Mouse (Mus musculus): ENCODE measurements at regions not wholly inside any gene's neighbourhood (a gene's known extent, or its start where the extent isn't known, plus 50 kb on each side); places are given as distances from the start of the nearest gene placed in this dataset.

- 94% methylated on average over 1 of the region's 1 CpGs for WGBS
- no peaks in the 10 kb centered on the region for H3K4me1 ChIP-seq (replicated peaks; ENCODE audit: control insufficient read depth, insufficient read depth, low read length)
- H3K27me3 ChIP-seq (ENCODE audit: control insufficient read depth, insufficient read depth, low read length): no peaks in the 10 kb centered on the region
- TF ChIP-seq CTCF (IDR thresholded peaks at IDR 0.05; ENCODE audit: borderline replicate concordance, control insufficient read depth, extremely low read depth, insufficient read depth, low read length, poor library complexity) (no peak), POLR2A (IDR thresholded peaks at IDR 0.05; ENCODE audit: control insufficient read depth, extremely low read depth, insufficient read depth, low read length, poor library complexity) (no peak)
- no peak for DNase-seq
- no peak overlapping the region for H3K27ac ChIP-seq (ENCODE audit: control insufficient read depth, insufficient read depth, low read length)
- H3K4me3 ChIP-seq (ENCODE audit: control insufficient read depth, insufficient read depth, low read length): no peak overlapping the region
- H3K36me3 ChIP-seq (ENCODE audit: control insufficient read depth, insufficient read depth, low read length): no peaks in the 10 kb centered on the region
Measured at GRCm38 (mm10) chr1:4661761-4662160, 145.9 kb upstream of the Gm37988 start.

- H3K27ac ChIP-seq (ENCODE audit: control insufficient read depth, insufficient read depth, low read length): no peak overlapping the region
- H3K36me3 ChIP-seq (ENCODE audit: control insufficient read depth, insufficient read depth, low read length): no peaks in the 10 kb centered on the region
- H3K4me3 ChIP-seq (ENCODE audit: control insufficient read depth, insufficient read depth, low read length): no peak overlapping the region
- DNase-seq: no peak
- H3K4me1 ChIP-seq (replicated peaks; ENCODE audit: control insufficient read depth, insufficient read depth, low read length): no peaks in the 10 kb centered on the region
- no peaks in the 10 kb centered on the region for H3K27me3 ChIP-seq (ENCODE audit: control insufficient read depth, insufficient read depth, low read length)
- no peak for TF ChIP-seq POLR2A (IDR thresholded peaks at IDR 0.05; ENCODE audit: control insufficient read depth, extremely low read depth, insufficient read depth, low read length, poor library complexity)
- no peak for TF ChIP-seq CTCF (IDR thresholded peaks at IDR 0.05; ENCODE audit: borderline replicate concordance, control insufficient read depth, extremely low read depth, insufficient read depth, low read length, poor library complexity)
- 95% methylated on average over 1 of the region's 1 CpGs for WGBS
Measured at GRCm38 (mm10) chr1:4669732-4670131, 138.0 kb upstream of the Gm37988 start.

DNA sequence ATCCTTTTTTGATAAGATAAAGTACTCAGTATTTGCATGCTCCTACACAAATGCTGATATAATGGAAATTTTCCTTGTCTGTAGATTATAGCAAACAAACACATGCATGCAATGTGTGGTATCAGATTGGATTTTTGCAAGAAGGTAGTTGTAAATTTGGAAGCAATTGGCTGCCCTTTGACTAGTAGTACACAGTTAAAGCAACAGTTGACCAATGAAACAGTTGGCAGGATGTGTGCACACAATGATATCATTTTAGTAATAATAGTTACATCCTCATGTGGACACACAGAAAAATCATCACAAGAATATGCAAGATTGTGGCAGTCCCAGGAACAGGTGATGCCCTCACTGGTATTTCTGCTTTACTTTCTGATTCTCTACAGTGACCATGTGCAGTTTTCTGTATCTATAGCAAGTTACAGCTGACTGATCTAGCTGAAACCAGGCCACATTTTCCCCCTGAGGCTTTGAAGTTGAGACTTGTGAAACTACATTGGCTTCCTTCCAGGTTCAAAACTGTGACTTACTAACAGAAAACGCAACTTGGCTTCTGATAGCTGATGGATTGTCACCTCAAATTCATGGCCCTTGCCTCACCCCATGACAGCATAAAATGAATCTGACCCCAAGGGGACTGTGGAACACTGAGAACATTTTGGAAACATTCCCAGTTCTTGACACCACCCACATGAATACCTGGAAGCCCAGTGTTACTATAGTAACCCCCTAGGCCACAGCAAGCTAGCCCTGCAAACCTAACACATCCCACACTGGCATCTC lies 136.3 kb upstream of the Gm37988 start:
- no peak for DNase-seq
- 18% methylated on average over 1 of the region's 1 CpGs for WGBS
- H3K36me3 ChIP-seq (ENCODE audit: control insufficient read depth, insufficient read depth, low read length): no peaks in the 10 kb centered on the region
- H3K27me3 ChIP-seq (ENCODE audit: control insufficient read depth, insufficient read depth, low read length): no peaks in the 10 kb centered on the region
- no peak overlapping the region for H3K4me3 ChIP-seq (ENCODE audit: control insufficient read depth, insufficient read depth, low read length)
- no peak overlapping the region for H3K27ac ChIP-seq (ENCODE audit: control insufficient read depth, insufficient read depth, low read length)
- TF ChIP-seq POLR2A (IDR thresholded peaks at IDR 0.05; ENCODE audit: control insufficient read depth, extremely low read depth, insufficient read depth, low read length, poor library complexity) (no peak), CTCF (IDR thresholded peaks at IDR 0.05; ENCODE audit: borderline replicate concordance, control insufficient read depth, extremely low read depth, insufficient read depth, low read length, poor library complexity) (no peak)
- H3K4me1 ChIP-seq (replicated peaks; ENCODE audit: control insufficient read depth, insufficient read depth, low read length): no peaks in the 10 kb centered on the region

DNA sequence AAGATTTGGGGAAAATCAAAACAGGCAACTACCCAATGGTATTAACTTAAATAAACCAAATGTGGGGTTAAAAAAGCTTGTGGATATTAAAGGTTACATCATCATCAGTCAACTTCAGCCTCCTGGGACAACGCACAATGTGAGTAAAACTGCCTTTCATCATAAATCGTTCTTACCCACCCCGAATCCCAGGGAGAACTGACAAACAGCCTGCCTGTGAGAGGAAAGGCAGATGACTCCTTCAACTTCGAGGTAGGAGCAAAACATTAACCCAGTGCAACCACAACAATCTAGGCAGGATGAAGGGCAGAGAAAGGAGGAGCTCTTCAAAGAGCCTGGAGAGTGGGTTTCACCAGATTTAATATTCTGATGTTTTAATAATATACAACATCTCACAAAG lies 135.3 kb upstream of the Gm37988 start:
- Histone ChIP-seq H3K27me3 (ENCODE audit: control insufficient read depth, insufficient read depth, low read length) (no peaks in the 10 kb centered on the region), H3K36me3 (ENCODE audit: control insufficient read depth, insufficient read depth, low read length) (no peaks in the 10 kb centered on the region), H3K4me3 (ENCODE audit: control insufficient read depth, insufficient read depth, low read length) (no peak overlapping the region), H3K27ac (ENCODE audit: control insufficient read depth, insufficient read depth, low read length) (no peak overlapping the region), H3K4me1 (replicated peaks; ENCODE audit: control insufficient read depth, insufficient read depth, low read length) (no peaks in the 10 kb centered on the region)
- WGBS: 68% methylated on average over 4 of the region's 4 CpGs
- no peak for DNase-seq
- no peak for TF ChIP-seq POLR2A (IDR thresholded peaks at IDR 0.05; ENCODE audit: control insufficient read depth, extremely low read depth, insufficient read depth, low read length, poor library complexity)
- TF ChIP-seq CTCF (IDR thresholded peaks at IDR 0.05; ENCODE audit: borderline replicate concordance, control insufficient read depth, extremely low read depth, insufficient read depth, low read length, poor library complexity): no peak

DNA sequence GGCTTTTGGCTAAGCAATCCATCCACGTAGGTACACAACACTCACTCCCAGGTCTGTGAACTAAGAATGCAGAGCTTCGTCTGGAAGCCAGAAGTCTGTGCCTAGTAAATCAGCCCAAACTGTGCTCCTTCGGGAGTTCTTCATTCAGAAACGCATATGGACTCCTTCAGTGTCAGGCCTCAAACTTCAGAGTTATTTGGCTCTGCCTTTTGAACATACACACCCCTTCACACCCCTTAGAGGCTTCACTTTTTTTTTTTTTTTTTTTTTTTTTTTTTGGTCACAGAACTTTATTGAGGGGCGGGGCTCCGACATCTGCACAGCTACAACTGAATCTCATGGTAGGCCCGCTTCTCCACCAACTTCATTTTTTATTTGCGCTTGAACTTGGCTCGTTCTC lies 120.1 kb upstream of the Gm37988 start:
- TF ChIP-seq CTCF (IDR thresholded peaks at IDR 0.05; ENCODE audit: borderline replicate concordance, control insufficient read depth, extremely low read depth, insufficient read depth, low read length, poor library complexity) (no peak), POLR2A (IDR thresholded peaks at IDR 0.05; ENCODE audit: control insufficient read depth, extremely low read depth, insufficient read depth, low read length, poor library complexity) (no peak)
- H3K4me1 ChIP-seq (replicated peaks; ENCODE audit: control insufficient read depth, insufficient read depth, low read length): no peaks in the 10 kb centered on the region
- 96% methylated on average over 9 of the region's 9 CpGs for WGBS
- no peak overlapping the region for H3K27ac ChIP-seq (ENCODE audit: control insufficient read depth, insufficient read depth, low read length)
- H3K27me3 ChIP-seq (ENCODE audit: control insufficient read depth, insufficient read depth, low read length): no peaks in the 10 kb centered on the region
- no peaks in the 10 kb centered on the region for H3K36me3 ChIP-seq (ENCODE audit: control insufficient read depth, insufficient read depth, low read length)
- DNase-seq: no peak
- no peak overlapping the region for H3K4me3 ChIP-seq (ENCODE audit: control insufficient read depth, insufficient read depth, low read length)

DNA sequence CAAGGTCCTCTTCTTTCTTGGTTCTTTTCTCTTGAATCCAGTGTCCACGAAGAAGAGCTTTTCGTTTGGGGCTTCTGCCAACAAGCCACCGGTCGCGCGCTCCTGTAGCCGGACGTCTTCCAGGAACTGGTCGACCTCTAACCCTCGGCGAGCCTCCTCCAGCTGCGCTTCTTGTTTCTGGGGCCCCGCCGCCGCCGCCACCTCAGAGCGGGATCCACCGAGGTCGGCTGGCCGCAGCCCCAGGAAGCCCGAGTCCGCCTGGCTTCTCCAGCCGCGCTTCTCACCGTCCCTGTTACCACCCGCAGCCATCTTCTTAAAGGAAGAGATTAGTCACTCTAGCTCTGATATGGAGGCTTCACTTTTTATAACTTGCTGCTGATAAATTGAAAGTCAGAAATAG lies 118.6 kb upstream of the Gm37988 start:
- WGBS: 20% methylated on average over 26 of the region's 26 CpGs
- no peaks in the 10 kb centered on the region for H3K4me1 ChIP-seq (replicated peaks; ENCODE audit: control insufficient read depth, insufficient read depth, low read length)
- TF ChIP-seq POLR2A (IDR thresholded peaks at IDR 0.05; ENCODE audit: control insufficient read depth, extremely low read depth, insufficient read depth, low read length, poor library complexity) (no peak), CTCF (IDR thresholded peaks at IDR 0.05; ENCODE audit: borderline replicate concordance, control insufficient read depth, extremely low read depth, insufficient read depth, low read length, poor library complexity) (no peak)
- no peaks in the 10 kb centered on the region for H3K36me3 ChIP-seq (ENCODE audit: control insufficient read depth, insufficient read depth, low read length)
- H3K27me3 ChIP-seq (ENCODE audit: control insufficient read depth, insufficient read depth, low read length): no peaks in the 10 kb centered on the region
- no peak overlapping the region for H3K27ac ChIP-seq (ENCODE audit: control insufficient read depth, insufficient read depth, low read length)
- H3K4me3 ChIP-seq (ENCODE audit: control insufficient read depth, insufficient read depth, low read length): no peak overlapping the region
- no peak for DNase-seq
